Mouse (Mus musculus) kidney, embryonic 15.5 days (tissue): ENCODE results near the gene Olfr1367. TPM values are rescaled to one million over a fixed set of nuclear protein-coding genes. Genes with fewer than 3 reads are reported as not detected.

Experiments used
- microRNA-seq: library from miRNA; unstranded; fragments of <30 nt; microRNA quantifications from one replicate; pipeline ENCODE4, GENCODE M21; 2016
- polyA plus RNA-seq: library from polyadenylated mRNA; unstranded; fragments of >200 nt; fragmentation: Nextera tagmentation; extraction: Ambion mirVana; gene quantifications from 2 replicates; pipeline ENCODE4 v1.2.1, GENCODE M21; 2015

Olfr1367 gene
- polyA plus RNA-seq, 1 experiment from 2014 or later = not detected

Small RNA genes lying within 50 kb of the gene (microRNA-seq; reads per million reads assigned to microRNA genes)
- not detected for gene Mir6942

Other genes with a start within 250 kb of the Olfr1367 start
- 0.05 TPM in 1 of 2 replicates, not detected in the other for gene Olfr1369-ps1, start 235.4 kb upstream of the Olfr1367 start, polyA plus RNA-seq
- not detected in 2 replicates for gene Olfr263, start 217.3 kb upstream of the Olfr1367 start, polyA plus RNA-seq
- not detected in 2 replicates for gene Olfr1368, start 201.0 kb upstream of the Olfr1367 start, polyA plus RNA-seq
- 136 and 139 TPM in 2 replicates for gene Trim27, start 167.5 kb upstream of the Olfr1367 start, polyA plus RNA-seq
- gene Gpx5, start 54.2 kb upstream of the Olfr1367 start, polyA plus RNA-seq = not detected in 2 replicates
- gene Gpx6, start 34.8 kb upstream of the Olfr1367 start, polyA plus RNA-seq = 5.2 and 6.1 TPM in 2 replicates
- gene Zscan12, start 15.9 kb downstream of the Olfr1367 start, polyA plus RNA-seq = 12.4 and 12.7 TPM in 2 replicates
- gene Zkscan3, start 55.8 kb downstream of the Olfr1367 start, polyA plus RNA-seq = 82.5 and 84.2 TPM in 2 replicates
- 3.6 and 3.9 TPM in 2 replicates for gene Pgbd1, start 94.1 kb downstream of the Olfr1367 start, polyA plus RNA-seq
- 32.6 and 37.0 TPM in 2 replicates for gene Zscan26, start 106.8 kb downstream of the Olfr1367 start, polyA plus RNA-seq
- gene Nkapl, start 121.6 kb downstream of the Olfr1367 start, polyA plus RNA-seq = 2.0 and 2.9 TPM in 2 replicates
- gene Zkscan4, start 132.0 kb downstream of the Olfr1367 start, polyA plus RNA-seq = 3.5 and 4.0 TPM in 2 replicates
- not detected in 2 replicates for gene Gm10065, start 132.5 kb downstream of the Olfr1367 start, polyA plus RNA-seq
- gene AK157302, start 148.3 kb downstream of the Olfr1367 start, polyA plus RNA-seq = 0.10 and 0.42 TPM in 2 replicates
- gene Gm11273, start 154.5 kb downstream of the Olfr1367 start, polyA plus RNA-seq = 5.1 and 9.2 TPM in 2 replicates
- gene Zkscan8, start 184.2 kb downstream of the Olfr1367 start, polyA plus RNA-seq = 6.4 and 6.7 TPM in 2 replicates
- gene Olfr1366, start 195.9 kb downstream of the Olfr1367 start, polyA plus RNA-seq = 0.13 and 0.21 TPM in 2 replicates
- not detected in 2 replicates for gene Olfr1535, start 213.0 kb downstream of the Olfr1367 start, polyA plus RNA-seq
- not detected in 2 replicates for gene Olfr1364, start 234.8 kb downstream of the Olfr1367 start, polyA plus RNA-seq